Mouse (Mus musculus): ENCODE results near the gene Bcl2l15.

Gene Bcl2l15

DNA sequence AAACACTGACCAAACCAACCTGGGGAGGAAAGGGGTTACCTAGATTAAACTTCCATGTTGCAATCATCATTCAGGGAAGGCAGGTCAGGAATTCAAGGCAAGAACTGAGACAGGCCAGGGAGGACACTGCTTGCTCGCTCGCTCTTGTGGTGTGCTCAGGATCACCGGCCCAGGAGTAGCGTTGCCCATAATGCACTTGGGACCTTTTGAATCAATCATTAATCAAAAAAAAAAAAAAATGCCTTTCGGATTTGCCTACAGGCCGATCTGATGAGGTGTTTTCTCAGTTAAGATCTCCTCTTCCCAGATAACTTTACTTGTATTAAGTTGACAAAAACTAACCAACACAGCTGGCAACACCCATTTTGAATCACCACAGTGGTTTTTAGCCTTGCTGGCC lies 31.8 kb downstream of the Bcl2l15 start:
- in situ Hi-C loops (cut with MboI, MseI), result no loop called here

DNA sequence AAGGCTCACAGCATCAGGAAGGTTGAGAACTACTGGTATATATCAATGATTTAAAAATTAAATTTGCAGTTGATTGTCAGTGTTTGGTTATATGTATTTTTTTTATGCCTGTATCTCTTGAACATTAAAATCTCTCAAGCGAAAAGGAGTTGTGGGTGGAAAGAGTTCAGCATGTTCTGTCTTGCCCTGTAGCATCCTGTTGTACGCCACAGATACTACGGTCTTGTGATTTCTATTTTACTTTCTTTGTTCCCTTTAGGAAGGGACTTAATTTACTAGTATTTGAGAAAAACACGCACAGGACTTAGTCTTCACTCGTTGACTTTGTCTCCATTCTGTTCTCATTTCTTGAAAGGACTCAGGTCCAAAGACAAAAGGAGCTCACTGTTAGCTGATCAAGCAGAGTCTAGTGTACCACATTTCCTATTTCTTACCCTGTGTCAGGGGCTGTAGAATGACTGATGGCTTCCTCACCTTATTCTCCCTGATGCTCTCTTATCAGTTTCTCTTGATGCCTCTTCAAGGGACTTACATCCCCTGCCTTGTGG lies 35.1 kb downstream of the Bcl2l15 start:
- in situ Hi-C loops (cut with MboI, MseI), result no loop called here

DNA sequence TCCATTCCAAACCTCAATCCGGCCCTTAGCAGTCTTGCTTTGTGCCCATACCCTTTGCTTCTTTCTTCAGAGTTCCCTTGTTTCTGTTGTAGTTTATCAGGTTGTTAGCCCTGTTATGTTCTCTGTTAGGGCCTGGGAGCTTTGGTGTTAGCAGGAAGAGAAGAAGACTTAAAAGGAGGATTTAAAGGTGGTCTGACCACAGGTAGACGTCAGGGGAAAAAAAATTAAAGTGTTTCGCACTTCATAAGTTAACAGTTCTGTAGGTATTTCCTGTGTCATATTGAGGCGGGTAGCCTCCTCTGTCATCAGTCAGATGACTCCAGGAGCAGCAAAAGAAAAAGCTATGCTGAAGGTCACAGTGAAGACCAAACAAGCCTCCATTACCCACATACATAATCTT lies 35.6 kb downstream of the Bcl2l15 start:
- in situ Hi-C loops (cut with MboI, MseI), result no loop called here

DNA sequence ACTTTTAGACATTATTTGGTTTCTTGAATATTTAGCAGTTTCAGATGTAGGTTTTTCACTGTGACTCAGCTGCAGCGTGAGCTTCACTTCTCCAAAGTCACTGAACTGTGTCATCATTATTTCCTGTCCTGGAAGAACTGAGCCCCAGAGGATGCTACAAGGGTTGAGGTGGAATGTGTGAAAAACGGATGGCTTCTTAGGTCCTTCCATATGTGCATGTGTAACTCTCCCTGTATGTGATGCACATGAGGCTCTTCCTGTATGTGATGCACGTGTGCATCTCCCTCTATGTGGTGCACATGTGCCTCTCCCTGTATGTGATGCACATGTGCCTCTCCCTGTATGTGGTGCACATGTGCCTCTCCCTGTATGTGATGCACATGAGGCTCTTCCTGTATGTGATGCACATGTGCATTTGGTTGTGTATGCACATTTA lies 40.3 kb downstream of the Bcl2l15 start:
- in situ Hi-C loops (cut with MboI, MseI), result loop anchor here (5.0 kb wide), 1 partner anchor 80 kb away; the partner anchor contains the start of gene Hipk1

DNA sequence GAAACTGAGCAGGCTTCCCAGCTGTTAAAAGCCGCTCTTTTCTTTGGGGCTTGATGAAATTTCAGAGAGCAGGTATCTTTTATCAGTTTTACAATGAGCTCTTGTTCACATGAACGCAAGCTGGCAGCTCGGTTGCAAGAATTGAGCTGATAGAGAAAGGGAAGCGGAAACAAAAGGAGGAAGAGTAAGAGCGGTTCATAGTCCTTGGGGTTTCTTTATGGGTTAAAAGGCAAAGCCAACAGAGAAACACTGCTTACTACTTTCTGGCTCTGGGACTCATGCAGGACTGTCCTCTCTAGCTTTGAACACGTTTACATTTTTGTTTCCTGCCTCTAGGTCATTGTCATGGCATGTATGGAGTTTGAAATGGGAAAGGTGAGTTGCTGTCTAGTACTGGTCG lies 41.9 kb downstream of the Bcl2l15 start:
- in situ Hi-C loops (cut with MboI, MseI), result loop anchor here (5.0 kb wide), 1 partner anchor 82 kb away; the partner anchor contains the start of gene Hipk1

DNA sequence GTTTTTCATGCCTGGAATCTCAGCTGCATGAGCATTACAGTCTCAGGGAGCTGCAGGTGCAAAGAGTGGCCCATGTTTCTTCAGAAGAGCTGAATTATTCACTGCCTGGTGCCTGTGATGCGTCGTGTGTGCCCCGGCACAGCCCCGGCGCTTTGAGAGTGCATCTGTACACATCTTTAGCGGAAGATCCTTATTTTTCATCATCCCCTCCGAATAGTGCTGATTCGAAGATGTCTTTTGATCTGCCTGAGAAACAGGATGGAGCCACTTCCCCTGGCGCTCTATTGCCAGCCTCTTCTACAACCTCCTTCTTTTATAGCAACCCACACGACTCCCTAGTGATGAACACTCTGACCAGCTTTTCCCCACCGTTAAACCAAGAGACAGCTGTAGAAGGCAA lies 53.5 kb downstream of the Bcl2l15 start:
- in situ Hi-C loops (cut with MboI, MseI), result no loop called here

DNA sequence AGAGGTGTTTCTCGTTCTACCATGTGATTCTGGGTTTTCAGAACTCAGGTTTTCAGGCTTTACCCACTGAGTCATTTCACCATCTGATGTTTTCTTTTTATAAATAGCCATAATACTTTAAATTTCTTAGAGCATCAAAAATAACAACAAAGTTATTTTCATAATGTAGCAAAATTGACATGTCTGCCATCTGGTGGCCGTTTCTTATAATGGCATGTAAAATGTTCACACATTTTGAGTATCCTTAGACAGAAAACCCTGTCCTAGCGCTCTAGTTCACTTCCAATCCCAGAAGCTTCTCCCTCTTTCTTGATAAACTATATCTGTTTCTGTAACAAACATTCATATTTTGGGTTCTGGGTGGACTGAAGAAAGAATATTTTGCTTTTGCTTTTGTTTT lies 55.2 kb downstream of the Bcl2l15 start:
- in situ Hi-C loops (cut with MboI, MseI), result no loop called here

DNA sequence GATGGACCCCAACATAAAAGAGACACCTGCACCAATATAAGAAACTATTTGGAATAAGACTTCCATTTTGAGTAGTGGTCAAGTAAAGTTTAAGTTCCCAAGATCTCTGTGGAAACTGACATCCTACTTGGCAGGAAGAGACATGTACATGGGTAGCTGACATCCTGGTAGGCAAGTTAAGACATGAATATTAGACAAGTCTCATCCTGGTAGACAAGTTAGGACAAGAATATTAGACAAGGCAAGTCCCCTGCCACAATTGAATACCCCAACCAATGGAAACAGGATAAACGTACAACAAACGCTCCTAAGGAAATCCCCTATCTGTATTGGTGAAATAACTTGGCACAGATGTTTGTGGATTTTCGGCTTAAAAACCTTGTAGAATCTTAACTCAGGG lies 61.0 kb downstream of the Bcl2l15 start:
- in situ Hi-C loops (cut with MboI, MseI), result loop anchor here (5.0 kb wide), 1 partner anchor 41 kb away; no protein-coding TSS in a partner anchor
